Mouse (Mus musculus): ENCODE measurements at regions not wholly inside any gene's neighbourhood (a gene's known extent, or its start where the extent isn't known, plus 50 kb on each side); places are given as distances from the start of the nearest gene placed in this dataset.

- TF ChIP-seq POLR2A (IDR thresholded peaks at IDR 0.05; ENCODE audit: control insufficient read depth, extremely low read depth, insufficient read depth, low read length, poor library complexity) (no peak), CTCF (IDR thresholded peaks at IDR 0.05; ENCODE audit: borderline replicate concordance, control insufficient read depth, extremely low read depth, insufficient read depth, low read length, poor library complexity) (no peak)
Observed at GRCm38 (mm10) chr6:15639809-15640479, 80.5 kb upstream of the Mdfic start.

All from thymus, adult 2 months (tissue).